ENCODE assay signal across 7 mouse cellular contexts in genomic region chrX:11088506-11088905, GRCm38 (mm10).
DNase-seq lines count a peak whose midpoint lies in the region; ATAC-seq lines count a peak whose summit lies in the region.

No protein-coding gene starts in this region.

- H3K4me3 ChIP-seq in heart, embryonic 16.5 days (ENCODE audit: low read length): no peak overlapping the region; the same call in none of the 2 replicates
- no peak overlapping the region for H3K4me3 ChIP-seq in embryonic facial prominence, embryonic 12.5 days
- H3K4me3 ChIP-seq in hindbrain, embryonic 12.5 days: no peak overlapping the region
- H3K4me3 ChIP-seq in midbrain, embryonic 15.5 days: no peak overlapping the region
- H3K4me3 ChIP-seq in kidney, embryonic 14.5 days (ENCODE audit: low read length): no peak overlapping the region

- H3K9me3 ChIP-seq in heart, embryonic 16.5 days (replicated peaks; ENCODE audit: control insufficient read depth, low read length): no peaks in the 10 kb centered on the region
- no peaks in the 10 kb centered on the region for H3K9me3 ChIP-seq in embryonic facial prominence, embryonic 12.5 days
- H3K9me3 ChIP-seq in hindbrain, embryonic 12.5 days (replicated peaks): no peaks in the 10 kb centered on the region
- H3K9me3 ChIP-seq in midbrain, embryonic 15.5 days: no peaks in the 10 kb centered on the region
- no peaks in the 10 kb centered on the region for H3K9me3 ChIP-seq in kidney, embryonic 14.5 days (ENCODE audit: control insufficient read depth, low read length)

- H3K36me3 ChIP-seq in heart, embryonic 16.5 days (ENCODE audit: control insufficient read depth, insufficient read depth): no peaks in the 10 kb centered on the region
- no peaks in the 10 kb centered on the region for H3K36me3 ChIP-seq in embryonic facial prominence, embryonic 12.5 days
- no peaks in the 10 kb centered on the region for H3K36me3 ChIP-seq in hindbrain, embryonic 12.5 days
- no peaks in the 10 kb centered on the region for H3K36me3 ChIP-seq in midbrain, embryonic 15.5 days (replicated peaks)
- no peaks in the 10 kb centered on the region for H3K36me3 ChIP-seq in kidney, embryonic 14.5 days (ENCODE audit: control insufficient read depth, insufficient read depth, low read length)

- ATAC-seq in heart, embryonic 16.5 days (replicated peaks; ENCODE audit: extremely low read depth, insufficient read depth, low FRiP score): no peak
- no peak for ATAC-seq in embryonic facial prominence, embryonic 12.5 days (ENCODE audit: insufficient number of reproducible peaks, insufficient read depth, low FRiP score, low TSS enrichment)
- ATAC-seq in hindbrain, embryonic 12.5 days (ENCODE audit: low FRiP score): no peak
- no peak for ATAC-seq in midbrain, embryonic 15.5 days (replicated peaks)
- no peak for ATAC-seq in kidney, embryonic 14.5 days (ENCODE audit: low FRiP score, low TSS enrichment)

- H3K4me1 ChIP-seq in heart, embryonic 16.5 days (ENCODE audit: control insufficient read depth, insufficient read depth, low read length): no peaks in the 10 kb centered on the region
- H3K4me1 ChIP-seq in embryonic facial prominence, embryonic 12.5 days: no peaks in the 10 kb centered on the region
- H3K4me1 ChIP-seq in hindbrain, embryonic 12.5 days: 0 out of 2 replicates have a peak, but pooled peaks cover 4% of the 10 kb centered on the region
- 0 out of 2 replicates have a peak, but pooled peaks cover 2% of the 10 kb centered on the region for H3K4me1 ChIP-seq in midbrain, embryonic 15.5 days
- no peaks in the 10 kb centered on the region for H3K4me1 ChIP-seq in kidney, embryonic 14.5 days (ENCODE audit: control insufficient read depth, insufficient read depth, low read length)

- 31% methylated on average over 10 of the region's 10 CpGs for WGBS in heart, embryonic 16.5 days
- WGBS in embryonic facial prominence, embryonic 12.5 days: 41% methylated on average over 10 of the region's 10 CpGs
- WGBS in hindbrain, embryonic 12.5 days: 44% methylated on average over 10 of the region's 10 CpGs
- WGBS in midbrain, embryonic 15.5 days: 37% methylated on average over 10 of the region's 10 CpGs
- 54% methylated on average over 10 of the region's 10 CpGs for WGBS in kidney, embryonic 14.5 days

- H3K9ac ChIP-seq in heart, embryonic 16.5 days (ENCODE audit: low read length): no peak overlapping the region
- no peak overlapping the region for H3K9ac ChIP-seq in embryonic facial prominence, embryonic 12.5 days
- no peak overlapping the region for H3K9ac ChIP-seq in hindbrain, embryonic 12.5 days
- no peak overlapping the region for H3K9ac ChIP-seq in midbrain, embryonic 15.5 days
- no peak overlapping the region for H3K9ac ChIP-seq in kidney, embryonic 14.5 days (ENCODE audit: low read depth, low read length)

- no peak for DNase-seq in heart, postnatal 36 days
- no peak for DNase-seq in T-cell, adult 2 months (ENCODE audit: low spot score)

- H3K27ac ChIP-seq in heart, embryonic 16.5 days (ENCODE audit: low read length): no peak overlapping the region
- H3K27ac ChIP-seq in embryonic facial prominence, embryonic 12.5 days: no peak overlapping the region
- no peak overlapping the region for H3K27ac ChIP-seq in hindbrain, embryonic 12.5 days
- 0 out of 2 replicates have a peak overlapping the region, but pooled peaks have one; percentile 34 for H3K27ac ChIP-seq in midbrain, embryonic 15.5 days
- no peak overlapping the region for H3K27ac ChIP-seq in kidney, embryonic 14.5 days (ENCODE audit: low read depth, low read length)

- H3K4me2 ChIP-seq in heart, embryonic 16.5 days (ENCODE audit: low read depth, low read length): peak overlapping the region; percentile 55
- peak overlapping the region; percentile 9 for H3K4me2 ChIP-seq in embryonic facial prominence, embryonic 12.5 days (replicated peaks)
- peak overlapping the region; percentile 20 for H3K4me2 ChIP-seq in hindbrain, embryonic 12.5 days (replicated peaks)
- H3K4me2 ChIP-seq in midbrain, embryonic 15.5 days: peak overlapping the region; percentile 20; the same call in 1 of the 2 replicates
- H3K4me2 ChIP-seq in kidney, embryonic 14.5 days (replicated peaks; ENCODE audit: low read depth, low read length): no peak overlapping the region; the same call in 1 of the 2 replicates

- H3K27me3 ChIP-seq in heart, embryonic 16.5 days (ENCODE audit: control insufficient read depth, insufficient read depth, low read length): no peaks in the 10 kb centered on the region; the same call in 1 of the 2 replicates
- H3K27me3 ChIP-seq in embryonic facial prominence, embryonic 12.5 days: no peaks in the 10 kb centered on the region
- no peaks in the 10 kb centered on the region for H3K27me3 ChIP-seq in hindbrain, embryonic 12.5 days
- H3K27me3 ChIP-seq in midbrain, embryonic 15.5 days (replicated peaks): no peaks in the 10 kb centered on the region
- no peaks in the 10 kb centered on the region; the same call in 1 of the 2 replicates for H3K27me3 ChIP-seq in kidney, embryonic 14.5 days (ENCODE audit: control insufficient read depth, insufficient read depth, low read length)

- intact Hi-C loops in heart, postnatal 36 days (cut with DNase I): loop anchor here (5.0 kb wide), 1 partner anchor 376 kb away; no protein-coding TSS in a partner anchor
